In the genomic region with DNA sequence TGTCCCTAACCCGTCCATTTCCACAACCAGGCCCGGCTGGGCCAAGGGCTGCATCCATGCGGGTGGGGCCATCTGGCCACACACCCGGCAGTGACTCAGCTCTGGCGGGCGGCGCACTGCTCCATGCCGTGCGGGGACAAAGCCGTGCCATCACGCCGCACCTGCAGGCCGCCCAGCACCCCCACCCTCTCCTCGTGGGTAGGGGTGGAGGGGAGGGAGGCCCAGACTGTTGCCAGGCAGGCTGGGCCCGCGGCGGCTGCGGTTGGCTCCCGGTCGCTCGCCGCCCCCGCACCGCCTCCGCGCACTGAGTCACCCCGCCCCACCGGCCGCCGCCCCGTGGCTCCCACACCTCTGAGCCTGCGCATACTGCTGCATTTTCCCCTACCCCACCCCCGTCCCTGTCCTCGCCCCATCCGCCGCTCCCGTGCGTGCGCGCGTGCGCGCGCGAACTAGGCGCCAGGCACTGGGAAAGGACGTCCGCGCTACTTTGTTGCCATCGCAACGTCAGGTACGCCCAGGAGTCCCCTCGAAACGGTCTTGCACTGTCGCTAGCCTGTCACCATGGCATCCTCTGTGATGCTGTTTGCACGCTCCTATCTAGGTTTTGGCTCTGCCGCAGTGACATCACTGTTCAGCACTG, we compare ENCODE assay signal across 8 mouse cellular contexts.
DNase-seq lines count a peak whose midpoint lies in the region; ATAC-seq lines count a peak whose summit lies in the region.

No protein-coding gene starts in this region.

- no peaks in the 10 kb centered on the region for H3K27me3 ChIP-seq in intestine, embryonic 15.5 days (replicated peaks)

- H3K27ac ChIP-seq in intestine, embryonic 15.5 days, result peak overlapping the region; percentile 87

- DNase-seq in adrenal gland, adult 18-20 months (ENCODE audit: low spot score in 2 of 2), result peak; percentile 90 to 93
- peak; percentile 84 for DNase-seq in embryo, embryonic 10 days (ENCODE audit: low spot score)
- DNase-seq in gastrocnemius, postnatal 36 days, result peak; percentile 78 to 84
- DNase-seq in left cerebral cortex, postnatal 14 days (ENCODE audit: low spot score in 2 of 2), result peak; percentile 93 to 96
- peak; percentile 94 for DNase-seq in mesoderm, embryonic 11.5 days (ENCODE audit: low read depth, low spot score)
- DNase-seq in right cerebral cortex, postnatal 25 days, result peak; percentile 92
- DNase-seq in urinary bladder, postnatal 36 days (ENCODE audit: low spot score in 2 of 2), result peak; percentile 87 to 91

- peak; percentile 97 for ATAC-seq in intestine, embryonic 15.5 days

- intact Hi-C loops in gastrocnemius, postnatal 36 days (cut with DNase I), result loop anchor here (2.0 to 5.0 kb wide), 2 partner anchors 68 to 146 kb away; a partner anchor contains a TSS
- intact Hi-C loops in left cerebral cortex, postnatal 14 days (cut with DNase I), result loop anchor here (2.0 to 5.0 kb wide), 2 partner anchors 28 to 69 kb away; a partner anchor contains a TSS

- H3K4me1 ChIP-seq in intestine, embryonic 15.5 days (replicated peaks), result peaks cover 10% of the 10 kb centered on the region

- peak overlapping the region; percentile 88 for H3K4me2 ChIP-seq in intestine, embryonic 15.5 days (replicated peaks)

- H3K4me3 ChIP-seq in intestine, embryonic 15.5 days (replicated peaks), result peak overlapping the region; percentile 54

- peak overlapping the region; percentile 73 for H3K9ac ChIP-seq in intestine, embryonic 15.5 days

- no peaks in the 10 kb centered on the region for H3K36me3 ChIP-seq in intestine, embryonic 15.5 days

- under 1% methylated on average over 54 of the region's 57 CpGs for WGBS in intestine, embryonic 15.5 days

- no peaks in the 10 kb centered on the region for H3K9me3 ChIP-seq in intestine, embryonic 15.5 days

Comparison
In these comparisons a context has a peak if more than half of its experiments do, and no peak if none do; other contexts are left out.
1. Peak in every context shown above with its lines: DNase-seq, ATAC-seq, H3K4me3 ChIP-seq and H3K27ac ChIP-seq.